Mouse (Mus musculus) intestine, embryonic 16.5 days (tissue): ENCODE measurements around the gene Ctnna3. TPM values are rescaled to one million over a fixed set of nuclear protein-coding genes. Genes with fewer than 3 reads are reported as not detected.
"Not testable (repeated sequence)": the region's sequence is repeated elsewhere in the genome, so short reads cannot be mapped to it uniquely, and the experiment has no call there.

Source experiments
- ATAC-seq: fragments of 200-750 bp; cut with Nextera tagmentation; 2 replicates; pipeline ENCODE4 v1.8.0; 2017; ENCODE audit warnings: moderate TSS enrichment, moderate library complexity
- H3K27ac ChIP-seq: fragments of 300-500 bp; sonication (generic); 2 replicates; pipeline ENCODE4 v1.5.1; 2014; ENCODE audit warnings: mild to moderate bottlenecking, low read length
- H3K27me3 ChIP-seq: fragments of 300-500 bp; sonication (generic); replicated peaks from 2 replicates; pipeline ENCODE4 v1.6.1; 2014; ENCODE audit warnings: low read length, control low read depth, mixed read lengths; ENCODE audit not compliant: control insufficient read depth, insufficient read depth
- H3K36me3 ChIP-seq: fragments of 300-500 bp; sonication (generic); 2 replicates; pipeline ENCODE4 v1.6.1; 2014; ENCODE audit warnings: low read length, control low read depth; ENCODE audit not compliant: control insufficient read depth, insufficient read depth
- H3K4me1 ChIP-seq: fragments of 300-500 bp; sonication (generic); 2 replicates; pipeline ENCODE4 v1.6.1; 2014; ENCODE audit warnings: low read length, control low read depth, mixed read lengths; ENCODE audit not compliant: control insufficient read depth, insufficient read depth
- H3K4me2 ChIP-seq: fragments of 300-500 bp; sonication (generic); 2 replicates; pipeline ENCODE4 v1.6.1; 2014; ENCODE audit warnings: low read depth, low read length, control low read depth
- H3K4me3 ChIP-seq: fragments of 300-500 bp; sonication (generic); 2 replicates; pipeline ENCODE4 v1.5.1; 2014; ENCODE audit warnings: mild to moderate bottlenecking, low read length
- H3K9ac ChIP-seq: fragments of 300-500 bp; sonication (generic); 2 replicates; pipeline ENCODE4 v1.6.1; 2014; ENCODE audit warnings: low read depth, low read length
- H3K9me3 ChIP-seq: fragments of 300-500 bp; sonication (generic); 2 replicates; pipeline ENCODE4 v1.6.1; 2016; ENCODE audit warnings: low read length, control low read depth; ENCODE audit not compliant: control insufficient read depth
- WGBS: fragments of 180-500 bp; shearing (Covaris S2); extraction: QIAGEN DNeasy Blood & Tissue Kit; methylation state at CpG from one replicate; pipeline ENCODE4 v1.1.7; 2014; 5-methylcytosine and 5-hydroxymethylcytosine counted together
- polyA plus RNA-seq: library from polyadenylated mRNA; unstranded; fragments of >200 nt; fragmentation: Nextera tagmentation; extraction: Ambion mirVana; gene quantifications from 2 replicates; pipeline ENCODE4 v1.2.1, GENCODE M21; 2015

The Ctnna3 gene
- polyA plus RNA-seq, 1 experiment from 2014 or later = 0.89 TPM

DNA sequence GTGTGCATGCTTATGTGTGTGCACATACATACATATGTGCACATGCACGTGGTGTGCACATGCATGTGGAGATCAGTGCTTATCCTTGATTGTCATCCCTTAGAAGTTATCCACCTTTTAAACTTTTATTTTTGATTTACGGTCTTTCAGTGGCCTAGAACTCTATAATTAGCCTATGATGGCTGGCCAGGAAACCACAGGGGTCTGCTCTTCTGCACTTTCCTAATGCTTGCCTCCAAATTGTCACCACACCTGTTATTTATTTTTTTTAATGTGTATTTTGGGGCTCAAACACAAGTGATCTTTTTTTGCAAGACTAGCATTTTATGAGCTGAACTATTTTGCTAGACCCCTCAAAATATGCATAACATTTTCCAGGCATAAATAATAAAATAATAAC lies 1214.1 kb downstream of the Ctnna3 start:
- ATAC-seq = no peak
- Histone ChIP-seq H3K4me3 (no peak overlapping the region), H3K9me3 (no peaks in the 10 kb centered on the region), H3K36me3 (no peaks in the 10 kb centered on the region), H3K27ac (no peak overlapping the region), H3K4me1 (no peaks in the 10 kb centered on the region), H3K4me2 (no peak overlapping the region), H3K27me3 (no peaks in the 10 kb centered on the region), H3K9ac (no peak overlapping the region)
- 81% methylated on average over 2 of the region's 2 CpGs for WGBS

DNA sequence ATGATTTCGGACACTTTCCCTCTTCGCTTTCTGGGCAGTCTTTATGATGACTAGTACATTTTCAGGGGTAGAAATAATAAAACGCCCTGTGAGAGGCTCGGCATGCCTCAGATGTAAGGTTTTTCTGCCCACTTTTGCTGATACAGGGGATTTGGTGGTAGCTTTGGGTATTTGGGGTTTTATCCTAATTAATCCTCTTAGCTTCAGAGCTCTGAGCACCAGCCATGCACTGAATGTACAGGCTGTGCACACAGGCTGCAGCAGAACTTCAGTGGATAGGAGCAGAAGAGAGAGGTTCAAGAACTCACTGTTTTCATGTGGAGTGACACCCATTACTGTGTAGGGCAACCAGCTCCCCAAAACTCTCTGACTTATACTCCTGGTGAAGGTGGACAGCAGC lies 1231.3 kb downstream of the Ctnna3 start:
- H3K27ac ChIP-seq = no peak overlapping the region
- H3K9me3 ChIP-seq = no peaks in the 10 kb centered on the region
- no peak overlapping the region for H3K4me3 ChIP-seq
- H3K4me1 ChIP-seq = no peaks in the 10 kb centered on the region
- ATAC-seq = no peak
- no peak overlapping the region for H3K4me2 ChIP-seq
- H3K9ac ChIP-seq = no peak overlapping the region
- no peaks in the 10 kb centered on the region for H3K27me3 ChIP-seq
- 80% methylated on average over 4 of the region's 4 CpGs for WGBS
- no peaks in the 10 kb centered on the region for H3K36me3 ChIP-seq

DNA sequence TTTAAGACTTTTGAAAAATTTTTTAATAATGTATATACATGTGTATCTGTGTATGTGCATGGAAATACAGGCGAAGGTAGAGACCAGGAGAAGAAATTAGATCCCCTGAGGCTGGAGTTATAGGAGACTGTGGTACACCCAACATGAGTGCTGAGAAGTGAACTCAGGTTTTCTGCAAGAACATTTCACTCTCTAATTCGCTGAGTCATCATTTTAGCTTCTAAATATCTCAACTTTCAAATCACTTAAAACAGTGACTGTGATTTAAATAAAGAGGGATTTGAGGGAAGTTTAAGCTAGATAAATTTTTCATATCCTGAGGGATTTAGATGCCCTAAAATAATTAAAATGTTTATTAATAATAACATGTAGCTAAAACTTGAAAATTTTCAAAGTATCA lies 1241.6 kb downstream of the Ctnna3 start:
- H3K4me1 ChIP-seq = no peaks in the 10 kb centered on the region
- H3K9ac ChIP-seq = no peak overlapping the region
- H3K4me2 ChIP-seq = no peak overlapping the region
- no peaks in the 10 kb centered on the region for H3K36me3 ChIP-seq
- WGBS = 82% methylated on average over 2 of the region's 2 CpGs
- H3K4me3 ChIP-seq = no peak overlapping the region
- ATAC-seq = no peak
- H3K27me3 ChIP-seq = no peaks in the 10 kb centered on the region
- no peaks in the 10 kb centered on the region for H3K9me3 ChIP-seq
- H3K27ac ChIP-seq = no peak overlapping the region

DNA sequence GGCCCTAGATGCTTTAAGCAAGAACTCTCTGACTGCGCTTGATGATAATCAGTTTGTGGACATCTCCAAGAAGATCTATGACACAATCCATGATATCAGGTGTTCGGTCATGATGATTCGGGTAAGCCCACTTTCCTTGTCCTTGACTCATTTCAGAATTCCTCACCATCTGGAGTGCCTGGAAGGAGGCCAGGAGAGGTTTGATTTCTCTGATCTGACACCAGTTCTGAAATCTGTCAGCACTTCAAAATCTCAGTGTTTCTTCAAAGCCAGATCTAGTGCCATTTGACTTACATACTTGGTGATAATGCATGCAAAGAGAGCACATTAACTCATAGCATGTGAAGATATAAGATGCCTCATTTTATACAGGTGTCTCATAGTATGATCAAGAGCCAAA lies 1245.9 kb downstream of the Ctnna3 start:
- no peak overlapping the region for H3K9ac ChIP-seq
- H3K4me2 ChIP-seq = no peak overlapping the region
- ATAC-seq = no peak
- no peak overlapping the region for H3K27ac ChIP-seq
- WGBS = 90% methylated on average over 3 of the region's 3 CpGs
- no peaks in the 10 kb centered on the region for H3K27me3 ChIP-seq
- H3K4me1 ChIP-seq = no peaks in the 10 kb centered on the region
- no peaks in the 10 kb centered on the region for H3K36me3 ChIP-seq
- H3K9me3 ChIP-seq = no peaks in the 10 kb centered on the region
- H3K4me3 ChIP-seq = no peak overlapping the region

DNA sequence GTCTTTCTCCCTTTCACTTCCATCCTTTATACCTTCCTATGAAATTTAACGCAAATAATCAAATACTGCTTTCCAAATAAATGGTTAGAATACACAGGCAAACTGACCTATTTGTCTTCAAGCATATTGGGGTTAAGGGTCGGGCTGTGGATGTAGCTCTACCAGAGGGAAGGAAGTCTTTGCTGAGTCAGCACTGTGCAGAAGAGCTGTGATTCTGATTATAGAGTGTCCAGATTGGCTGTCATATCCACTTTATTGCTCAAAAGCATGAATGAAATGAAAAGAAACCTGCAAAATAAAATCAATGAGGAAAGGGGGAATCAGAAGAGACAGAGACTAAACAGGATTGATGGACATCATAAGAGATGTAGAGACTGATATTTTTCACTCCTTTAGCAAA lies 1280.1 kb downstream of the Ctnna3 start:
- Histone ChIP-seq H3K4me2 (no peak overlapping the region), H3K36me3 (no peaks in the 10 kb centered on the region), H3K9me3 (no peaks in the 10 kb centered on the region), H3K27ac (no peak overlapping the region), H3K4me3 (no peak overlapping the region), H3K4me1 (no peaks in the 10 kb centered on the region), H3K27me3 (no peaks in the 10 kb centered on the region), H3K9ac (no peak overlapping the region)
- ATAC-seq = no peak
- 74% methylated on average over 2 of the region's 2 CpGs for WGBS

DNA sequence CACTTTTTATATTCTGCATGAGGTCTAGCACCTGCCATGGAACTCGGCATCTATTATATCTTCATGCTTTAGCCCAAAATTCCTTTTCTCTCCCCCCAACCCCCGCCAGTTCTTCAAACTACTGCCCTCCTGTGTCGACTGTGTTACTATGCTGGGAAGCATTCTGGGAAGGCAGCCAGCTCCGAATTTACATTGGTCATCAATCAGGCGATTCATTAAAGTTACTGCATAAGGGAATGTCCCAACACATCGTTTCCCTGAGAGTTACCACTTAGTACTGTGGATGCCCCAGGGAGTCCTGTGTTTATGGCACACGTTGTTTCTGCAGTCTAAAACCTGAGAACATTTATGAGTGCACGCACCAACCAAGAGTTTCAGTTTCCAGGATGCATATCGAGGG lies 1288.1 kb downstream of the Ctnna3 start:
- no peak overlapping the region for H3K4me2 ChIP-seq
- H3K36me3 ChIP-seq = no peaks in the 10 kb centered on the region
- no peak overlapping the region for H3K27ac ChIP-seq
- no peaks in the 10 kb centered on the region for H3K9me3 ChIP-seq
- ATAC-seq = no peak
- WGBS = 52% methylated on average over 9 of the region's 9 CpGs
- H3K4me1 ChIP-seq = no peaks in the 10 kb centered on the region
- H3K9ac ChIP-seq = no peak overlapping the region
- H3K27me3 ChIP-seq = no peaks in the 10 kb centered on the region
- H3K4me3 ChIP-seq = no peak overlapping the region

DNA sequence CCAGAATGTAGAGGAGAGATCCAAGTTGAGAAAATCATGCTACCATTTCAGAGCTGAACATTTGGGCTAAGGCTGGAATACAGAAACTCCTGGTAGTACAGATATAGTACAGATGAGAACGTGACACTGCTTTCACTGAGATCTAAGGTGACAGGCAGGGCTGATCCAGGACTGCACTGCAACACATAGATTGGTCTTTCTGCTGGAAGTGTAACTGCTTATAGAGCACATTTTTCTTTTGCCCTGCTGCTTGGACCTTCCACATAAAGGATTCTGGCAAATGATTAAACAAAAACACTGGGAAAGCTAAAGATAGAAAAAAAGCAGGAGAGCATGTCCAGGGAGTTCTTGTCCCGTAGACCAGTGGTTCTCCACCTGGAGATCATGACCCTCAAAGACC lies 1305.8 kb downstream of the Ctnna3 start:
- no peak overlapping the region for H3K4me2 ChIP-seq
- no peak overlapping the region for H3K4me3 ChIP-seq
- H3K9ac ChIP-seq = no peak overlapping the region
- H3K4me1 ChIP-seq = no peaks in the 10 kb centered on the region
- ATAC-seq = no peak
- H3K9me3 ChIP-seq = no peaks in the 10 kb centered on the region
- no peaks in the 10 kb centered on the region for H3K36me3 ChIP-seq
- 47% methylated on average over 2 of the region's 2 CpGs for WGBS
- H3K27ac ChIP-seq = no peak overlapping the region
- H3K27me3 ChIP-seq = no peaks in the 10 kb centered on the region

DNA sequence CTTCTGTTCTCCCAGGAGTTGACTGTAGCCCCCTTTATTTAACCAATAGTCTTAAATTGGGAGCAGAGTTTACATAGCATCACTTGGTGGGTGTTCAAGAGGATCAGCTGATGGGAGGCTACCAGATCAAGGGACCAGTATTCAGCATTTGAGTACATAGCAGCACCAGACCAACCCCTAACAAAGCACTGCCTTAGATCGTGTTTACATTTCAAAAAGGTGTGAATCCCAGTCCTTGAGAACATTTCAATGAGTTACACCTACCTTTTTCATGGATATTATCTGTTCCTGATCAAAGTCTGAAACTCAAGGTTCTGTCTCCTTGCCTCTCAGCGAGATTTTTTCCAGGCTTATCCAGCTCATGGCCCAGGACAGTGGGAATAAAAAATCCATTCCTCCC lies 1306.7 kb downstream of the Ctnna3 start:
- Histone ChIP-seq H3K27me3 (no peaks in the 10 kb centered on the region), H3K27ac (no peak overlapping the region), H3K4me1 (no peaks in the 10 kb centered on the region), H3K4me2 (no peak overlapping the region), H3K9me3 (no peaks in the 10 kb centered on the region), H3K4me3 (no peak overlapping the region), H3K9ac (no peak overlapping the region), H3K36me3 (no peaks in the 10 kb centered on the region)
- 22% methylated on average over 2 of the region's 2 CpGs for WGBS
- no peak for ATAC-seq

DNA sequence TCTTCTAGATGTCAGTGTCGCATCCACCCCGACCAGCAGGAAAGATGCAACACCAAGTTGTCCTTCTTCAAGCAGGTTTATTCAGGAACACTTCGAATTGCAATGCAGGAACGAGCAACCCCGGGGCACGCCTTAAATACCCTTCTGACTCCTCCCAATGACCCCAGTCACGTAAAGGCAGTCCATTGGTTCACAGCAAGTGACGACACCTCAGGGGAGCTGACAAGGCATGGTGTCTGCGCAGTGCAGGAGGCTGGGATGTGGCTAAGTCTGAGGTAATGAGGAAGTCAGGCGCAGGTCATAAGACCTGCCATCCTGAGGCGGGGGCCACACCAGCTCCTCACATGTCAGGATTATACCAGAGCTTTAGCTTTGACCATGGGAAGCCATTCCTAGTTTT lies 1311.8 kb downstream of the Ctnna3 start:
- WGBS = 79% methylated on average over 11 of the region's 11 CpGs
- not testable (repeated sequence) for H3K36me3 ChIP-seq

DNA sequence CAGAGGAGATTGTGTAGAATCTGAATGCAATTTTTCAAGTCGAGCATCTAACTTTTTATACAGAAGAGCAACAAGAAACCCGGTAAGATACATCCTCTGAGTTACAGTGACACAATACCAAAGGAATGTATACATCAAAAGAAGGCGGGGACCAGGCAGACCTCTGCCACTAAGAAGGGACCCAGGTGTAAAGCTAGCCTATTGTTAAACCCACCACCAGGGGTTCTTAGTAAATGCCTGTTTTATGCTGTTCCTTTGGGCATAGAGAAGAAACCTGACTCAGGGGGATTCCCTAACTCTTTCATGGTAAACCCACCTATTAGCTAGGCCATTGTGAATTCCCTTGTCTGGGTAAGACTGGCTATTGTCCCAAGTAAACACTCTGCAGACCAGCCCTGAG lies 1314.2 kb downstream of the Ctnna3 start:
- H3K27me3 ChIP-seq, H3K4me2 ChIP-seq, H3K4me3 ChIP-seq, H3K36me3 ChIP-seq, H3K9ac ChIP-seq, ATAC-seq, H3K4me1 ChIP-seq, H3K27ac ChIP-seq, H3K9me3 ChIP-seq: not testable (repeated sequence)
- 49% methylated on average over 3 of the region's 3 CpGs for WGBS

More for the DNA sequence above, 1311.8 kb downstream of the Ctnna3 start:
- not testable (repeated sequence) for H3K9me3 ChIP-seq, ATAC-seq, H3K4me2 ChIP-seq, H3K4me3 ChIP-seq, H3K27ac ChIP-seq, H3K4me1 ChIP-seq, H3K9ac ChIP-seq, H3K27me3 ChIP-seq
